Mouse (Mus musculus): Measurements from ENCODE around the gene Kat2b. TPM values are rescaled to one million over a fixed set of nuclear protein-coding genes. Genes with fewer than 3 reads are reported as not detected.
"Not testable (repeated sequence)": the region's sequence is repeated elsewhere in the genome, so short reads cannot be mapped to it uniquely, and the experiment has no call there.

The Kat2b gene
- polyA plus RNA-seq, 1 experiment from 2014 or later = 5.8 TPM

- no peak for ATAC-seq (ENCODE audit: low FRiP score, low read depth)
- WGBS = 28% methylated on average over 7 of the region's 7 CpGs
- Histone ChIP-seq H3K9ac (peak overlapping the region; percentile 76), H3K27me3 (no peaks in the 10 kb centered on the region), H3K4me3 (peak overlapping the region; percentile 68), H3K4me1 (peaks cover 11% of the 10 kb centered on the region), H3K36me3 (peaks cover 17% of the 10 kb centered on the region), H3K4me2 (replicated peaks) (peak overlapping the region; percentile 67), H3K27ac (peak overlapping the region; percentile 96), H3K9me3 (no peaks in the 10 kb centered on the region)
These were observed 123.3 kb downstream of the Kat2b start for GRCm38 (mm10) chr17:53689946-53690345.

GRCm38 (mm10) chr17:53694039-53694438, 127.4 kb downstream of the Kat2b start:
- Histone ChIP-seq H3K9ac (no peak overlapping the region), H3K4me1 (peaks cover 4% of the 10 kb centered on the region; the same call in 1 of the 2 replicates), H3K27ac (no peak overlapping the region), H3K27me3 (no peaks in the 10 kb centered on the region), H3K4me3 (no peak overlapping the region), H3K36me3 (no peaks in the 10 kb centered on the region), H3K4me2 (replicated peaks) (no peak overlapping the region), H3K9me3 (no peaks in the 10 kb centered on the region)
- 77% methylated on average over 2 of the region's 2 CpGs for WGBS
- no peak for ATAC-seq (ENCODE audit: low FRiP score, low read depth)

GRCm38 (mm10) chr17:53697521-53697920, 130.9 kb downstream of the Kat2b start:
- not testable (repeated sequence) for ATAC-seq (ENCODE audit: low FRiP score, low read depth); H3K27me3 ChIP-seq; H3K27ac ChIP-seq; H3K36me3 ChIP-seq; H3K4me3 ChIP-seq; H3K9me3 ChIP-seq; H3K9ac ChIP-seq; H3K4me2 ChIP-seq (replicated peaks); H3K4me1 ChIP-seq
- WGBS = 87% methylated on average over 8 of the region's 8 CpGs

DNA sequence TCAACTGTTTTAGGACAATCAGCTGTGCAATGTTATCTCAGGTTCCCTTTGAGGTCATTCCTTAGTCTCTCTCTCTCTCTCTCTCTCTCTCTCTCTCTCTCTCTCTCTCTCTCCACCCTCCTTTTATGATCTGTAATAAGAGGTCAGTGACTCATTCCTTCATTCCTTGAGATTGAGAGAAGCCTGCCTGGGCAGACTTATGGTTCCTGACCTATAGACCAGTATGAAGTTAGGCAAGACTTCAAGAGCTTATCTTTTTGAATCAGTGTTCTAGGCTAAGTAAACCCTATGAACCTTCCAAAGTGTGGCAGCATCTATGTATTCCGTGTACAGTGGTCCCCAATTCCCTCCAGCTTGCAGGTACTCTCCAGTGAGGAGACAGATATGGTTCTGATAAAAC, 147.8 kb downstream of the Kat2b start:
- no peaks in the 10 kb centered on the region for H3K27me3 ChIP-seq
- no peaks in the 10 kb centered on the region for H3K4me1 ChIP-seq
- H3K36me3 ChIP-seq = no peaks in the 10 kb centered on the region
- no peak for ATAC-seq (ENCODE audit: low FRiP score, low read depth)
- H3K9me3 ChIP-seq = no peaks in the 10 kb centered on the region
- WGBS = 60% methylated on average over 1 of the region's 1 CpGs
- no peak overlapping the region for H3K27ac ChIP-seq
- H3K4me3 ChIP-seq = no peak overlapping the region
- no peak overlapping the region for H3K4me2 ChIP-seq (replicated peaks)
- no peak overlapping the region for H3K9ac ChIP-seq

DNA sequence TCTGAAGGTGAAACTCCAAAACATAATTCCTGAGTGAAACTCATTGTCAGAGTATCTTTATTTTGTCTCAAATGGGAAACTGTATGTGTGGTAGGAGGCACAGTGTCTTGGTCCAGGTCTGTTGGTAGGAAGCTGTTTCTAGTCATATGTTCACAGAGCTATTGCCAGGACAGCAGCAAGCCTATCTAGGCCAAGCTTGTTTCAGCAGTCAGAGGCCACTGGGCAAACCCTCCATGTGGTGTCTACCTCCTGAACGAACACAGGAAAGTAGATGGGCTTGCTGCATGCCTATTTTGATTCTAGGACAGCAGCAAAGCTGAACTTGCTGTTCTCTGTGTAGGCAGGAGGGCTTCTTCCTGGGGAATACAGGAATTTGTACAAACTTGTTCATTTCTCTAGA, 148.5 kb downstream of the Kat2b start:
- not testable (repeated sequence) for H3K9ac ChIP-seq; H3K27ac ChIP-seq; H3K4me1 ChIP-seq; H3K4me3 ChIP-seq; H3K36me3 ChIP-seq; ATAC-seq (ENCODE audit: low FRiP score, low read depth); H3K4me2 ChIP-seq (replicated peaks); H3K9me3 ChIP-seq; H3K27me3 ChIP-seq
- WGBS = 57% methylated on average over 1 of the region's 1 CpGs

DNA sequence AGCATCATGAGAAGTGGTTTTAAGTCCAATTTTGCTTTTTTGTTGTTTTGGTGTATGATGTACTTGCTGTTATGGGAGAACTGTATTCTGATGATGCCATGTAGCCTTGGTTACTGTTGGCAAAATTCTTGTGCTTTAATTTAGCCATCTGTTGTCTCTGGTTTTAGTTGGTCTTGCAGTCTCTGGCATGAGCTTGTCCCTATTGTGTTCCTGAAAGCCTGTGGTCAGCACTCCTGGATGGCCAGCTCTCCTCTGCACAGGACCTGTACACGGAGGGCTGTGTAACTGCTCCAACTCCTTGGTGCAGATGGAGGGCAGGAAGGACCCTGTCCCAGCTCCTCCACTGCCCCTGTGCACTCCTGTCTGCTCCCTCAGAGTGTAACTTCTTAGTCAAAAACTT, 151.8 kb downstream of the Kat2b start:
- no peaks in the 10 kb centered on the region for H3K36me3 ChIP-seq
- H3K27ac ChIP-seq = no peak overlapping the region
- H3K27me3 ChIP-seq = no peaks in the 10 kb centered on the region
- H3K4me1 ChIP-seq = no peaks in the 10 kb centered on the region
- no peaks in the 10 kb centered on the region for H3K9me3 ChIP-seq
- no peak overlapping the region for H3K9ac ChIP-seq
- 60% methylated on average over 1 of the region's 1 CpGs for WGBS
- ATAC-seq (ENCODE audit: low FRiP score, low read depth) = no peak
- no peak overlapping the region for H3K4me3 ChIP-seq
- H3K4me2 ChIP-seq (replicated peaks) = no peak overlapping the region

DNA sequence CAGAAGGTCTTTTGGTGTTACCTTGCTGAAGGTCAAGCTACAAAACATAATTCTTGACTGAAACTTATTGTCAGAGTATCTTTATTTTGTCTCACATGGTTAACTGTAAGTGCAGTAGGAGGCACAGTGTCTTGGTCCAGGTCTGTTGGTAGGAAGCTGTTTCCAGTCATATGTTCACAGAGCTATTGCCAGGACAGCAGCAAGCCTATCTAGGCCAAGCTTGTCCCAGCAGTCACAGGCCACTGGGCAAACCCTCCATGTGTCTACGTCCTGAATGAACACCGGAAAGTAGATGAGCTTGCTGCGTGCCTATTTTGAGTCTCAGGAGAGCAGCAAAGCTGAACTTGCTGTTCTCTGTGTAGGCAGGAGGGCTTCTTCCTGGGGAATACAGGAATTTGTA, 152.3 kb downstream of the Kat2b start:
- not testable (repeated sequence) for H3K4me3 ChIP-seq; H3K9ac ChIP-seq; H3K27me3 ChIP-seq; H3K9me3 ChIP-seq; H3K4me1 ChIP-seq; ATAC-seq (ENCODE audit: low FRiP score, low read depth); H3K27ac ChIP-seq; H3K4me2 ChIP-seq (replicated peaks); H3K36me3 ChIP-seq
- 81% methylated on average over 3 of the region's 3 CpGs for WGBS

Other genes starting within 250 kb of the Kat2b start
- gene Efhb, start 103.5 kb upstream of the Kat2b start, polyA plus RNA-seq (2015; fragmentation: Nextera tagmentation; extraction: Ambion mirVana) = 0.33 and 0.45 TPM in 2 replicates
- gene Rab5a, start 87.6 kb upstream of the Kat2b start, polyA plus RNA-seq (2015; fragmentation: Nextera tagmentation; extraction: Ambion mirVana) = 74.4 and 77.9 TPM in 2 replicates
- 0.19 and 0.34 TPM in 2 replicates for gene Pp2d1, start 27.4 kb upstream of the Kat2b start, polyA plus RNA-seq (2015; fragmentation: Nextera tagmentation; extraction: Ambion mirVana)
- gene Sgo1, start 122.5 kb downstream of the Kat2b start, polyA plus RNA-seq (2015; fragmentation: Nextera tagmentation; extraction: Ambion mirVana) = 32.8 and 38.3 TPM in 2 replicates

Data from limb, embryonic 13.5 days (tissue).